Mouse (Mus musculus) left cerebral cortex, postnatal 10 days (tissue): Measurements from ENCODE around the gene Armc2. TPM values are rescaled to one million over a fixed set of nuclear protein-coding genes. Genes with fewer than 3 reads are reported as not detected.
"Not testable (repeated sequence)": the region's sequence is repeated elsewhere in the genome, so short reads cannot be mapped to it uniquely, and the experiment has no call there.

Experiments used
- DNase-seq, 2 experiments: peaks; one replicate each; pipeline ENCODE4 v3.0.0; 2021 to 2022; ENCODE audit warnings: low spot score in 2 of 2, mixed read lengths in 1 of 2; ENCODE audit errors: extremely low spot score in 1 of 2
- intact Hi-C: fragments of 180-260 bp; cut with DNase I; formaldehyde crosslinking; loops from one replicate; pipeline ENCODE4 v1.15.1; 2025
- total RNA-seq, 2 experiments: library from RNA; stranded (reverse); gene quantifications; 2 replicates each; pipeline ENCODE4 v1.2.3; 2021

The Armc2 gene
- total RNA-seq, 2 experiments from 2014 or later = 15.2 to 15.8 TPM

DNA sequence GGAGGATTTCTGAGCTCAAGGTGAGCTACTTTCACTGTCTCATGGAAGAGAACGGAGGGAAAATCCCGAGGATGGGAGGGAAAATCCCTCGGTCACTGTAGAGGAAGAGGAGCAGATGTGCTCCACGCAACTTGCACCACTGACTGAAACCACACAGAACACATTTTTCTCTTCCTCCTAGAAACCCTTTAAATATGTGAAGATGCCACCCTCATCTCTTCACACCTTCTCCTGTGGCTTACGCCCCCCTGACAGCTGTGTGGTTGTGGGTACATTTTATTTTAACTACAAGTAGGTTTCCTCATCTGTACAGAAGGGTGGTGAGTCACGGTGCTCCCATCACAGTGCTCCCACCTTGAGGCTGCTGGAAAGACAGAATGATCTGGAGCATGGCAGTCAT, 34.0 kb downstream of the Armc2 start:
- DNase-seq = no peak
- intact Hi-C loops = loop anchor here (5.0 kb wide), 1 partner anchor 293 kb away; the partner anchor contains the start of gene Foxo3

GRCm38 (mm10) chr10:41982821-41983220, 35.4 kb downstream of the Armc2 start:
- intact Hi-C loops = loop anchor here (5.0 kb wide), 1 partner anchor 294 kb away; the partner anchor contains the start of gene Foxo3
- DNase-seq = no peak

DNA sequence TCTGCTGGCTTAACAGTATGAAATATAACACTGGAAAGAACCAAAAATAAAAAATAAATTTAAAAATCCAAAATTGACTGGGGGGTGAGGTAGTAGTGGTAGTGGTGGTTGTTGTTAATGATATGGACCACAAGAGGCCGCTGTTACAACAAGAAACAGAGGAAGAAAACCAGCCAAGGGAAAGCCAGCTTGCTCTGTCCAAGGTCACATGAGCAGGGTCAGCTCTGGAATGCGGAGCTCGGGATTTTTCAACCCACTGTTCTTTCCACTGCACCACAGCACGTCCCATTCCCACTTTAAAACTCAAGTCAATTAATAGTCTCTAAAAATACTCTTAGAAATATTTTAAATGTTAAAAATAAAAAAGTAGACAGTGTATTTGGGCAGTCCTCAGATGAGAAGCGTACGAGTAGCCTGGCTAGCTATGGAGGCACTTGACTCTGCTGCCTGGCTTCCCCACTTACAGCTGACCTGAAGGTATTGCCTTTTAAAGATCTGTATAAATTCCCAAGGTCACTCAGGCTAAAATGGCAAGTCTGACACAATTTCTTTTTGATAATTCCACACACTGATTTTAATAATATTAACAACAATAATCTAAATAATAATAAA, 37.4 kb downstream of the Armc2 start:
- peak; percentile 49 to 71 for DNase-seq
- intact Hi-C loops = loop anchor here (2.0 to 5.0 kb wide), 2 partner anchors 296 to 310 kb away; partner anchors contain the start of gene Foxo3

DNA sequence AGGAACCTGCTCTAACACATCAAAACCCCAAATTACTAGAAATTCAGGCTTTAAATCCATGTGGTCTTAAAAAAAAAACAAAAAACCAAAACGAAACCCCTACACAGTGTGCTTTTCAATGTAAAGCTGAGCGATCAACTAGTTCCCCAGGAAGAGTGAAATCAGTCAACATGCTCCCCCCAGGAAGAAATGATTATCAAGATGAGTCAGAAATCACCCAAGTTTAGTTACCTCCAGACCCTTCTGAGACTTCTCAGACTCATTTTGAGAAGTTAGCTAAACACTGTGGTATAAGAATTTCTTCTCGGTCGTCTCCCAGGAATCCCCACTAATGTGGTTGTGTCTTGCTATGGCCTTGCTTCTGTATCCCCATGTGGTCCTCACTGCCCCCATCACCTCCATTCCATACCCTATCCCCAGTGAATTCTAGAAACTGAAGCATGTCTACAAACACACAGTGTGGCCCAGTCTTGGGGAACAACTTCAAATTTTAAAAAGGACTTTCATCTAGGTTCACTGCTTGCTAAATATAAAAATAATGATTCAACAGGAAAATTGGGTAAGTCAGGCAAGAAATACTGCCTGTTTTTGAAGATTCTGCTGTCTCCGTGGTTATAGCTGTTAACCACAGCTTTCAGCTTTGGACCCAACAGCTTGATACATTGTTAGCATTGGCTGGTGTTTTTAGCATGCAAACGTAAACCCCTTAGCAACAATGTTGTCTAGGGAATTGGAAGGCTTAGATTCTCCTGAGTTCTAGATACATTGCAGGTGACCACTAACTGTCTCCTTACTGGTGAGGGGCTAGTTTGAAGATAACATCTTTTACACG, 39.6 kb downstream of the Armc2 start:
- DNase-seq = no peak
- intact Hi-C loops = no loop called here

GRCm38 (mm10) chr10:41972676-41973075, 45.6 kb downstream of the Armc2 start:
- DNase-seq = no peak
- intact Hi-C loops = no loop called here

DNA sequence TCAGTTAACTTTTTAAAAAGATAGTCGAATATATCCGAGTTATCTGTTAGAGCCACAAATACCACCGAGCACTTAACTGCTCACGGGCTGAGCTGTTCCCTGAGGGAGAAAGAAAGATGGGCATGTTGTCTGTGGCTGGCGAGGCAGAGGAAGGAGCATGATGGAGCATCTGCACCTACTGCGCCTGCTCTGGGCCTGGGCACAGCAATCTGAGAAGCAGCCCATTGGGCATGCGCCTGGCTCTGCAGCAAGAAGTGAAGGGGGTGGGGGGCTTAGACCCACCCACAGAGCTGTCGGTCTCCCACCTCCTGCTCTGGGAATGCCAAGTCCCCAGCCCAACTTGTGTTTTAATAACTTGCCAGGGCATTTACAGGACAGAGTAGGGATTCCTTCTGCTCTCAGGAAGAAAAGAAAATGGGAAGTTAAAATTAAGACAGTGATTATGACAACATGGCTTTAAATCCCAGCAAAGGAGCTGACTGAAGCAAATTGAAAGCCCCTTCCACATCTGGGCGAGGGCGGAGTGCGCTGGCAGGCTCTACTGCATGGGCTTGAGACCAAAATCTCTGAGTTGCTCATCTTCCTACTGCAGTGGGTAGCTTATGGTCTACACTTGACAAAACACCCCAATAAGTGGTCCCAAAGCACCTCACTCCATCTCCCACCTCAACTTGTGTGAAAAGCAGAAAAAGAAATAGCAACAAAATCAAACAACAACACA, 50.2 kb downstream of the Armc2 start:
- intact Hi-C loops = no loop called here

DNA sequence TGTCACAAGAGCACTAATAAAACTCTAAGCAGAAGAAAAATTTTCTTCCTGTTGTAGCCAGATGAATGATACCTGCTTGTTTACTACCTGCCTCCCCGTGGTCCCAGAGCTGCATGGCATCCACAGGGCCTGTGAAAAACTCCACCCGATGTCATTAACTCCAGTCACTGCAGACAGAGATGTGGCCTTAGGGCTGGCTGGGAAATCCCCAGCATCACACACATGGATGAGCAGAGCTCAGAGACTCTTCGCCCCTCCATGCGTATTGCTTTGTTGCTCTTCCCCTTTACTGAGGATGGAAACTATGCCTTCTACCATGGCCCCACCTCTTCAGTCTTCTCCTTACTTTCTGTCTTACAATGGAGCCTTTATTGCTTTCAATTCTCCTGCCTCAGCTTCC, 55.5 kb downstream of the Armc2 start:
- no peak for DNase-seq

More for the DNA sequence above, 50.2 kb downstream of the Armc2 start:
- no peak for DNase-seq

GRCm38 (mm10) chr10:41959808-41960207, 58.4 kb downstream of the Armc2 start:
- intact Hi-C loops = loop anchor here (5.0 kb wide), 1 partner anchor 128 kb away; no protein-coding TSS in a partner anchor
- DNase-seq = no peak

More for the DNA sequence above, 55.5 kb downstream of the Armc2 start:
- intact Hi-C loops = no loop called here

- no peak for DNase-seq
- intact Hi-C loops = loop anchor here (5.0 kb wide), 1 partner anchor 126 kb away; no protein-coding TSS in a partner anchor
These were observed 59.5 kb downstream of the Armc2 start for GRCm38 (mm10) chr10:41958677-41959274.

- intact Hi-C loops = loop anchor here (5.0 kb wide), 1 partner anchor 125 kb away; no protein-coding TSS in a partner anchor
- no peak for DNase-seq
These were observed 60.6 kb downstream of the Armc2 start for GRCm38 (mm10) chr10:41957421-41958225.

- DNase-seq = no peak
- intact Hi-C loops = no loop called here
These were observed 64.7 kb downstream of the Armc2 start for GRCm38 (mm10) chr10:41953528-41953864.

- intact Hi-C loops = no loop called here
- no peak for DNase-seq
These were observed 65.3 kb downstream of the Armc2 start for GRCm38 (mm10) chr10:41952850-41953527.

- intact Hi-C loops, DNase-seq: not testable (repeated sequence)
These were observed 65.9 kb downstream of the Armc2 start for GRCm38 (mm10) chr10:41952354-41952753.

DNA sequence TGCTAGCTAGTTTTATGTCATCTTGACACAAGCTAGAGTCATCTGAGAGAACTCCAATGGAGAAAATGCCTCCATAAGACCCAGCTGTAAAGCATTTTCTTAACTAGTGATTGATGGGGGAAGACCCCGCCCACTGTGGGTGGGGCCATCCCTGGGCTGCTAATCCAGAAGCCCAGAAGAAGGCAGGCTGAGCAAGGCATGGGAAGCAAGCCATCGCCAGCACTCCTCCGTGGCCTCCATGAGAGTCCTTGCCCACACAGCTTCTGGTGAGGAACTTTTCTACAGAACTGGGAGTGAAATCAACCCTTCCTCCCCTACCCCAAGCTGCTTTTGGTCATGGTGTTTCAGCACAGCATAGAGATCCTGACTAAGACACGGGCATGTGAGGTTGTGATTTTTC, 79.2 kb downstream of the Armc2 start:
- intact Hi-C loops = no loop called here

DNA sequence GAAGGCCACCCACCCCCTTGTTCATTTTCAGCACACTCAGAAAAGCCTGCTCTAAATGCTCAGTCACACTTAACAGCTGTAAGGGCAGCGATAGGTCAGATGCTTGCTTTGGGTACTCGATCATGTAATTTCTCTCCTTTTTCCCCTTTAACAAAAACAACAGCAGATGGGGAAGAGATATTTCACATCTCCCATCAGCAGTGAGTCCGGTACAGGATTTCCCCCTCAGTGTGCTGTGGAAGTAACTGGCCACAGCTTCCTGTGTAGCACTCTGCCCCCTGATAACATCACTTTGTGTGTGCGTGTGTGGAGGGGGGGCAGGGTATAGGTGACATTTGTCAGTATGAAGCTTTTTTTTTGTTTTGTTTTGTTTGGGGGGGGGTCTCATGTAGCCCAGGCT, 81.1 kb downstream of the Armc2 start:
- intact Hi-C loops = no loop called here
- no peak for DNase-seq

More for the DNA sequence above, 79.2 kb downstream of the Armc2 start:
- DNase-seq = no peak

GRCm38 (mm10) chr10:41936100-41936499, 82.1 kb downstream of the Armc2 start:
- DNase-seq = no peak
- intact Hi-C loops = no loop called here

DNA sequence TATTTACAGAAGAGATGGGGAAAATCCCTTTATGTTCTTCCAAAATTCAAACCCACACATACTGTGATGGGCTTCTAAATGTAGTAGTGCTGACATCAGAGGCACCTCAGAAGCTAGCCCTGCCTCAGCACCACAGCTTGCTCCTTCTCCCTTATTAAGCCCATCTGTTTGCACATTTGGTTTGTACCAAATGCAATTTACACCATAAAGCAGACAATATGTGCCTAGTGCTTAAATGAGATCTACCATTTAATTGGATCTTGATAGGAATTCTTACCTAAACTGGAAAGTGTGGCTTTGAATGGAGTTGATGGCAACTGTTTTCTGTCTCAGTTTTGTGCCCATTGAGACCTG, 82.8 kb downstream of the Armc2 start:
- intact Hi-C loops = no loop called here
- DNase-seq = no peak
